Mouse (Mus musculus) MEL (cell line): Measurements from ENCODE around the gene Fam83g. TPM values are rescaled to one million over a fixed set of nuclear protein-coding genes. Genes with fewer than 3 reads are reported as not detected.

ENCODE experiments used
- DNase-seq: peaks from one replicate; pipeline ENCODE4 v3.0.0; 2011; ENCODE audit warnings: low read depth, low spot score
- H3K27ac ChIP-seq: 2 replicates; pipeline ENCODE4 v1.5.1; 2012; ENCODE audit warnings: low read depth, mild to moderate bottlenecking, control low read depth, low read length, moderate library complexity; ENCODE audit not compliant: control insufficient read depth
- H3K27me3 ChIP-seq, 2 experiments: fragments of 150-350 bp in 1 of 2; sonication (generic) in 1 of 2; 2 replicates each; pipeline ENCODE4 v1.6.1; 2012; ENCODE audit warnings: low read length in 2 of 2, mild to moderate bottlenecking in 2 of 2, improper control_type of control experiment in 1 of 2, moderate library complexity in 1 of 2; ENCODE audit not compliant: insufficient read depth in 2 of 2, control insufficient read depth in 1 of 2
- H3K36me3 ChIP-seq, 2 experiments: 2 replicates each; pipeline ENCODE4 v1.6.1; 2012 to 2014; ENCODE audit warnings: low read length in 2 of 2, improper control_type of control experiment in 1 of 2, inconsistent platforms in 1 of 2, mild to moderate bottlenecking in 1 of 2; ENCODE audit not compliant: insufficient read depth in 2 of 2, control insufficient read depth in 1 of 2
- H3K4me1 ChIP-seq, 2 experiments: fragments of 150-350 bp in 1 of 2; sonication (generic) in 1 of 2; 2 replicates each; pipeline ENCODE4 v1.6.1; 2012; ENCODE audit warnings: low read length in 2 of 2, improper control_type of control experiment in 1 of 2, mild to moderate bottlenecking in 1 of 2; ENCODE audit not compliant: insufficient read depth in 2 of 2, control insufficient read depth in 1 of 2
- H3K4me3 ChIP-seq, 2 experiments: fragments of 150-350 bp in 1 of 2; sonication (generic) in 1 of 2; 2 replicates each; pipeline ENCODE4 v1.5.1; 2012; ENCODE audit warnings: low read depth in 2 of 2, low read length in 2 of 2, mild to moderate bottlenecking in 2 of 2, moderate library complexity in 2 of 2, control low read depth in 1 of 2, improper control_type of control experiment in 1 of 2; ENCODE audit not compliant: control insufficient read depth in 1 of 2, insufficient read depth in 1 of 2
- H3K79me2 ChIP-seq: 2 replicates; pipeline ENCODE4 v1.6.1; 2012; ENCODE audit warnings: mild to moderate bottlenecking, low read length, moderate library complexity; ENCODE audit not compliant: control insufficient read depth, poor library complexity, insufficient read depth
- H3K9ac ChIP-seq: 2 replicates; pipeline ENCODE4 v1.6.1; 2012; ENCODE audit warnings: low read depth, mild to moderate bottlenecking, control low read depth, low read length, moderate library complexity; ENCODE audit not compliant: control insufficient read depth, poor library complexity, severe bottlenecking
- H3K9me3 ChIP-seq: fragments of 150-350 bp; sonication (generic); replicated peaks from 2 replicates; pipeline ENCODE4 v1.6.1; 2012; ENCODE audit warnings: mild to moderate bottlenecking, low read length, improper control_type of control experiment, moderate library complexity; ENCODE audit not compliant: insufficient read depth
- CHD1 ChIP-seq: IDR thresholded peaks from 2 replicates; pipeline ENCODE4 v1.6.1; 2012; ENCODE audit warnings: low read depth, mild to moderate bottlenecking, inconsistent platforms, low read length, improper control_type of control experiment
- E2F4 ChIP-seq: IDR thresholded peaks from 2 replicates; pipeline ENCODE4 v1.6.1; 2011; ENCODE audit warnings: low read depth, low read length, improper control_type of control experiment, borderline replicate concordance
- ELF1 ChIP-seq: IDR thresholded peaks from 2 replicates; pipeline ENCODE4 v1.6.1; 2014; ENCODE audit warnings: low read depth, mild to moderate bottlenecking, inconsistent platforms, low read length, improper control_type of control experiment, moderate library complexity
- EP300 ChIP-seq, 2 experiments: IDR thresholded peaks; 2 replicates each; pipeline ENCODE4 v1.6.1; 2011; ENCODE audit warnings: improper control_type of control experiment in 2 of 2, low read length in 2 of 2, low read depth in 1 of 2, mild to moderate bottlenecking in 1 of 2
- HCFC1 ChIP-seq: IDR thresholded peaks from 2 replicates; pipeline ENCODE4 v1.6.1; 2012; ENCODE audit warnings: low read depth, mild to moderate bottlenecking, inconsistent platforms, low read length, improper control_type of control experiment, moderate library complexity
- JUND ChIP-seq: IDR thresholded peaks from 2 replicates; pipeline ENCODE4 v1.6.1; 2011; ENCODE audit warnings: low read depth, mild to moderate bottlenecking, improper control_type of control experiment, low read length
- MAFK ChIP-seq: IDR thresholded peaks from 2 replicates; pipeline ENCODE4 v1.6.1; 2011; ENCODE audit warnings: low read depth, mild to moderate bottlenecking, low read length, improper control_type of control experiment, borderline replicate concordance
- MAZ ChIP-seq: IDR thresholded peaks from 2 replicates; pipeline ENCODE4 v1.6.1; 2012; ENCODE audit warnings: low read depth, mild to moderate bottlenecking, inconsistent platforms, low read length, improper control_type of control experiment
- NRF1 ChIP-seq: IDR thresholded peaks from 2 replicates; pipeline ENCODE4 v1.6.1; 2014; ENCODE audit warnings: low read depth, mild to moderate bottlenecking, inconsistent platforms, low read length, improper control_type of control experiment, moderate library complexity; ENCODE audit not compliant: poor library complexity, insufficient read depth, severe bottlenecking
- POLR2A ChIP-seq, 2 experiments: IDR thresholded peaks; 2 replicates each; pipeline ENCODE4 v1.6.1; 2011 to 2012; ENCODE audit warnings: low read length in 2 of 2, mild to moderate bottlenecking in 2 of 2, control low read depth in 1 of 2, improper control_type of control experiment in 1 of 2, low read depth in 1 of 2, moderate library complexity in 1 of 2; ENCODE audit not compliant: control insufficient read depth in 1 of 2, insufficient read depth in 1 of 2, poor library complexity in 1 of 2
- POLR2AphosphoS2 ChIP-seq: IDR thresholded peaks from 2 replicates; pipeline ENCODE4 v1.6.1; 2011; ENCODE audit warnings: low read length, improper control_type of control experiment
- POLR2AphosphoS5 ChIP-seq: IDR thresholded peaks from 2 replicates; pipeline ENCODE4 v1.6.1; 2012; ENCODE audit warnings: low read depth, borderline replicate concordance, mild to moderate bottlenecking, inconsistent platforms, low read length, moderate library complexity, mixed read lengths
- RCOR1 ChIP-seq: IDR thresholded peaks from 2 replicates; pipeline ENCODE4 v1.6.1; 2012; ENCODE audit warnings: low read depth, mild to moderate bottlenecking, inconsistent platforms, low read length, improper control_type of control experiment
- SIN3A ChIP-seq: IDR thresholded peaks from 2 replicates; pipeline ENCODE4 v1.6.1; 2012; ENCODE audit warnings: low read length, improper control_type of control experiment, inconsistent platforms
- SMC3 ChIP-seq: IDR thresholded peaks from 2 replicates; pipeline ENCODE4 v1.6.1; 2011; ENCODE audit warnings: low read depth, low read length, improper control_type of control experiment
- TAL1 ChIP-seq: IDR thresholded peaks from 2 replicates; pipeline ENCODE4 v1.6.1; 2012; ENCODE audit warnings: mild to moderate bottlenecking, inconsistent platforms, low read length, moderate library complexity, mixed read lengths
- TCF12 ChIP-seq: IDR thresholded peaks from 2 replicates; pipeline ENCODE4 v1.6.1; 2014; ENCODE audit warnings: low read depth, mild to moderate bottlenecking, inconsistent platforms, low read length, improper control_type of control experiment, moderate library complexity
- USF1 ChIP-seq: IDR thresholded peaks from 2 replicates; pipeline ENCODE4 v1.6.1; 2014; ENCODE audit warnings: low read depth, mild to moderate bottlenecking, inconsistent platforms, low read length, improper control_type of control experiment, moderate library complexity
- USF2 ChIP-seq, 2 experiments: IDR thresholded peaks; 2 replicates each; pipeline ENCODE4 v1.6.1; 2011 to 2012; ENCODE audit warnings: improper control_type of control experiment in 2 of 2, low read length in 2 of 2, borderline replicate concordance in 1 of 2, inconsistent platforms in 1 of 2, low read depth in 1 of 2, mild to moderate bottlenecking in 1 of 2; ENCODE audit not compliant: insufficient read depth in 1 of 2
- ZKSCAN1 ChIP-seq: IDR thresholded peaks from 2 replicates; pipeline ENCODE4 v1.6.1; 2012; ENCODE audit warnings: low read depth, mild to moderate bottlenecking, inconsistent platforms, low read length, improper control_type of control experiment, moderate library complexity
- ZNF384 ChIP-seq: IDR thresholded peaks from 2 replicates; pipeline ENCODE4 v1.6.1; 2012; ENCODE audit warnings: low read depth, mild to moderate bottlenecking, inconsistent platforms, low read length, improper control_type of control experiment
- polyA plus RNA-seq, 2 experiments: library from polyadenylated mRNA; stranded (reverse) in 1 of 2; unstranded in 1 of 2; fragments of >175 nt in 1 of 2; fragments of >200 nt in 1 of 2; gene quantifications; 2 replicates each; pipeline versions ENCODE4 v1.2.1 to v1.2.4; 2012; ENCODE audit warnings: low replicate concordance in 2 of 2, low read depth in 1 of 2; ENCODE audit not compliant: insufficient read length in 2 of 2, insufficient read depth in 1 of 2, missing spikeins in 1 of 2
- total RNA-seq: library from RNA; depleted of rRNA; stranded (reverse); fragments of 300-350 nt; gene quantifications from 2 replicates; pipeline ENCODE4 v1.2.3, GENCODE M21; 2012

The Fam83g gene
- total and polyA plus RNA-seq, 3 experiments: 5.4 to 9.7 TPM; not detected in 1

GRCm38 (mm10) chr11:61658360-61658922, 25.4 kb upstream of the Fam83g start:
- Histone ChIP-seq H3K79me2 (no peaks in the 10 kb centered on the region), H3K9ac (no peak overlapping the region), H3K4me3 (no peak overlapping the region), H3K27ac (no peak overlapping the region), H3K27me3 (no peaks in the 10 kb centered on the region), H3K36me3 (no peaks in the 10 kb centered on the region), H3K4me1 (no peaks in the 10 kb centered on the region), H3K9me3 (no peaks in the 10 kb centered on the region)
- DNase-seq: no peak
- no peak for TF ChIP-seq E2F4
- TF ChIP-seq POLR2AphosphoS5: no peak
- TF ChIP-seq JUND: no peak
- TF ChIP-seq, all 39 proteins: peak for 0

- TF ChIP-seq SIN3A (no peak), ELF1 (no peak), EP300 (IDR thresholded peaks at IDR 0.05; ENCODE audit: low read depth in 1 of 2, low read length in 2 of 2) (no peak), TCF12 (no peak), USF2 (IDR thresholded peaks at IDR 0.05; ENCODE audit: borderline replicate concordance in 1 of 2, insufficient read depth in 1 of 2, low read depth in 1 of 2, low read length in 2 of 2) (no peak), NRF1 (no peak), POLR2A (IDR thresholded peaks at IDR 0.05; ENCODE audit: control insufficient read depth in 1 of 2, insufficient read depth in 1 of 2, low read depth in 1 of 2, low read length in 2 of 2, poor library complexity in 1 of 2) (no peak), RCOR1 (no peak), TAL1 (no peak), POLR2AphosphoS2 (no peak), E2F4 (no peak), HCFC1 (no peak), ZKSCAN1 (no peak), USF1 (no peak), MAZ (no peak), CHD1 (no peak), MAFK (no peak), ZNF384 (no peak), SMC3 (no peak)
- Histone ChIP-seq H3K9ac (no peak overlapping the region), H3K4me3 (no peak overlapping the region), H3K9me3 (no peaks in the 10 kb centered on the region), H3K36me3 (no peaks in the 10 kb centered on the region), H3K27me3 (no peaks in the 10 kb centered on the region), H3K27ac (no peak overlapping the region), H3K79me2 (no peaks in the 10 kb centered on the region), H3K4me1 (no peaks in the 10 kb centered on the region)
- no peak for DNase-seq
Measured at GRCm38 (mm10) chr11:61659011-61659858, 24.7 kb upstream of the Fam83g start.
